Mouse (Mus musculus) kidney, postnatal 10 days (tissue): ENCODE measurements around the gene Pikfyve.

Experiments used
- DNase-seq: peaks from one replicate; pipeline ENCODE4 v3.0.0; 2021; ENCODE audit warnings: mixed read lengths

Gene Pikfyve

DNA sequence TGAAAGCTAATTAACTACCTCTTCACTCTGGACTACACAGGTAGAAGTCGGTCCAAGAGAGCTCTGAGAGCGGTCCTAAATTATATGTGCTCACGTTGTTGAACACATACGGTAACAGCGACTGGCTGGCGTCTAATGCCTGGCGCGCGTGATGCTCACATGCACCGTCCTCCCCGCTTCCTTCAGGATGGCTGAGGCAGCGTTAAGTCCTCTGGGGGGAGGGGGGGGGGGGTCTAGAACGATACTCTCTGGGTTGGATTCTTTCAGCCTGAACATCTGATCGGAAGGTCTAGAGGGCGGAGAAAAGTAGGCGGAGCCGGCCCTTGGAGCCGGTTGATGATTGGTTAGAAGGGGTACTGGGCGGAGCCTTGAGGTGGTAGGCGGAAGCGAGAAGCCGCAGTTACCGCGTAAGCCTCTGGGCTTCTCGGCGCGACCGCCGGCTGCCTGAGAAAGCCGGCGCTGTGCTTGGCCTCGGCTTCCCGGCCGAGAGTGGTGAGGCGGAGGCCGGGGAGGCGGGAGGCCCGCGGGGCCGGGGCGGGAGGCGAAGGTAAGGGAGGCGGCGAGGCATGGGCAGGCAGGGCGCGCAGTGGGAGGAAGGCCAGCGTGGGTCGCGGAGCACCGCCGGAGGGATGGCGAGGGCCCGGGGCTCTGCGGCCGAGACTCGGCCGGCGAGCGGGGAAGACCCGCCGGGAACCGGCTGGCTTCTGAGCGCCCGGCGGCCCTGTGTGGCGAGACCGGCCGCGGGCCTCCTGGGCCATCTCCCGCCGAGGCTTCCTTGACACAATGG is at the start of gene Pikfyve, which contains the start of gene Idh1:
TSS of gene Pikfyve (plus strand) at position 397 of the 787 bp plus-strand sequence.
TSS of gene Idh1 (minus strand) at position 214 of the 787 bp plus-strand sequence.
- DNase-seq: peak; percentile 97

DNA sequence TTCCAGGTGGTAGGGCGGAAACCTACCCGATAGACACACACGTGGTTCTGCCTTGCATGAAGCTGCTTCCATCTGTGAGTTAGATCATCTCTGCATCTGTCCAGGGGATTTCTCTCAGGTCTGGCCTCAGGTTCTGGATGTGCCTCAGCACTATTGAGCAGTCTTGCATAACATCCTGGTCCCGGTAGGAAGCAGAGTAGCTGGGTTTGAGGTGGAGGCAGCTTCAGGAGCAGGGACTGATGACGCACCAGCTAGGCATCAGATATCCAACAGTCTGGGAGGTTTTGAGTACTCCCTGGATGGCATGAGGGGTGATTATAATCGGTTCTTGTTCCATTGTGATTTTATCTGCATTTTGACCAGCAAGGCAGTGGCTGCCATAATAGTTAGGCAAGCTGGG is 48.9 kb upstream of the Pikfyve start:
- no peak for DNase-seq

DNA sequence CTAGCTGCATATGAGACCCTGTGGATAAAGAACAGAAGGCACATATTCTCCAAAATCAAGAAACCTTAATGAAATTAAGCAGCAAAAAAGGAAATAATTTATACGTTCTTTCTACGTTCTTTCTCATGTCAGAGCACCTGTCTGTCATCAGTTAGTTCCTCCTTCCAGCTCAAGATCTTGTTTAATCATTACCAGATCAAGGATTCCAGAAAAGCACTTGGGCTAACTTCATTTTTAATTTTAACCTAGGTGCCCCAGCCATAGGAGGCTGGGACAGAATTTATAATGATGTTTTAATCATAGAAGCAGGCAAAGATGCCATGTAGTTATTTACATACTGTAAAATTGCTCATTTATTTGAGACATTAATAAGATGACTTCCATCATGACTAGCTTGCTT is 41.7 kb upstream of the Pikfyve start:
- DNase-seq: no peak

DNA sequence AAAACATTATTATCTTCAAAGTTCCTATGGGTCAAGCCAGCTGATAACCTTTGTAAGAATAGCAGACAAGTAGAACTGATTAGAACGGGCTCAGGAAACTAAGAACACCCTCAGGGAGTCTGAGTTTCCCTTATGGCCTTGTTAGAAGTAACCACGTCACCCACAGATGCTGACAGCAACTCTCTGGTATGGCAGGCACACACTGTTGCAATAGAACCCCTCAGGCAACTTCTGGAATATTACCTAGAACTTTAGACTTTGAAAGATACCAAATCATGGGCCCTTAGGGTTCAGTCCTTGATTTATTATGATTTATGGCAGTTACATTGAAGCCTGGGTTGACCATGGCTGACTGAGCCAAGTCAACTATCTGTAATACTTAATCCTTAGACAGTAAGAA is 39.9 kb upstream of the Pikfyve start:
- no peak for DNase-seq

DNA sequence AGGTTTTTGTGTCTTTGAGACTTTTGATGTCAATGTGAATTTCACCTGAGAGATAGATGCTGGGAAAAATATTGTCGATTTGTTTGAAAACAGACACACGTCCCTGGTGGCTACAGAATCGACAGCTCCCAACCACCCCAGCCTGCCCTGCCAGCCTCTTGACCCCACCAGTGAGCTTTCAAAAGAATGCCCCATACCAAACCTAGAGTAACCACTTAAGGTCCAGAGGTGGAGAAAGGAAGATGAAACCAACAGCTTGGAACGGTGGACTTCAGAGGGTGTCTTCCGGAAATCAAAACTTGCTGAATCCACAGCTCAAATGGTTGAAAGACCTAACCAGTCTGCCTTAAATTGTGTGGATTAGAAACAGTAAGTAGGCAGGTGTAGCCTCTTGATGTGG is 39.2 kb upstream of the Pikfyve start:
- DNase-seq: no peak

DNA sequence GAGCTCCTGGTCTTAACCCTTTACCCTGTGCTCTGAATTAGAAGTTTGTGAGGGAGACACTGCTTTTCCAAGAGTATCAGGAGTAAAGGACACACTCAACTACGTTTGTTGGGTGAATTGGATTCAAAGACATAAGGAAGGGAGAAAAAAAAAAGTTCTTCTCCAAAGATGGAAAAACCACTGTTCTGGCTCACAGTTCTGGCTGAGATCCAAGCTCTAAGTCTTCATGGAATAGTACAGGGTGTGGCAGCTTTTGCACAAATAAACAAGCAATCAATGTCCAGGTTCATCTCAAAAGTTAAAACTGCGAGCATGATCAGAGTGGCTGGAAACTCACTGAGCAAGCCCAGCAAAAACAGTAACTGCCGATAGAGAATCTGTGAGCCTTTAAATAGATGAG is 38.5 kb upstream of the Pikfyve start:
- DNase-seq: no peak

DNA sequence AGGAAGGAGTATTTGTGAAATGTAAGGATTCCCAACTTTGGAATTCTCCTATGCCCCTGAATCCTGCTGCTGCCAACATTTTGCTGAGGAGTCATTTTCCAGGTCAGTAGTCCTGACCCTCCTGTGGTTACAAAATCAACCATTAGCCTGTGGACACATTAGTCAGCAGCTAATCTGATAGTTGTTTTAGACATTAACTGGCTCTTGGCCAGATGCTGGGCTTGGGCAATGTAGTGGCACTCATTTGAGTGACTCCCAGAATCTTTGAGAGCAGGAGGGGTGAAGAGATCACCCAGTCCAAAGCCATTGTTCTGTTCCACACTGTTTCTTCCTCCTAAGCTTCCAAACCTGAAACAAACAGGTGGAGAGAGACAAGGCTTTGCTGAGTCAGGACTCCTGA is 31.7 kb upstream of the Pikfyve start:
- peak; percentile 79 for DNase-seq

DNA sequence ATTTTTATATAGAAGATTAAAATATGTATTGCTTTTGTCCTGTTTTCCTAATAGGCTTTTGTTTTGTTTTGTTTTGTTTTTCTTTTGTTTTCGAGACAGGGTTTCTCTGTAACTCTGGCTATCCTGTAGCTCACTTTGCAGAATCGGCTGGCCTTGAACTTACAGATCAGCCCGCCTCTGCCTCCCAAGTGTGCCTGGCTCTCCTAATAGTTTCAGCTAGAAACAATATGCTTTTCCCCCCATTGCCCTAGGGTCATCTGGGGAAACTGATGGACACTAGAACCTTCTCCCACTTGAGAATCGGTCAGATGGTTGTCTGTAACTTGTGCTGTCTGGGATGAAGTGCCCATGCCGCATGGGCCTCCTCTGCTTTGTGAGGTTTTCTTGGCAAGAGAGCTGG is 30.4 kb upstream of the Pikfyve start:
- no peak for DNase-seq

DNA sequence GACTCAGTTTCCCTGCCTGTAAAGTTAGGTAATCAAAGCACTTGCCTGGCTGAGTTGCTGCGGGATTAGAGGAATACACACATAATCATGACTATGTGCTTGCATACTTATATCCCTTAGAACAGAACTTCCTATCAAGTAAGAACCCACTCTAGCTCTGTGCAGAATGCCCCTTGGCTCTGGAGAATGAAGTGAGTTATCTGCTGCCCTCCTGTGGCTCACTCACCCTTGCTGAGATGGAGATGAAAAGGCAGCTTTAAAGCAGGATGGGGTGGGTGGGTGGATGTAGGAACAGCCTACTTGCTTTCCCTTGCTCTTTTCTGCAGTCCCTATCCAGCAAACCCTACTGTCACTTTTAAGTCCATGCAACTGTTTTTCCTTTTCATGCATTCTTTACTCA is 24.3 kb upstream of the Pikfyve start:
- peak; percentile 27 for DNase-seq

DNA sequence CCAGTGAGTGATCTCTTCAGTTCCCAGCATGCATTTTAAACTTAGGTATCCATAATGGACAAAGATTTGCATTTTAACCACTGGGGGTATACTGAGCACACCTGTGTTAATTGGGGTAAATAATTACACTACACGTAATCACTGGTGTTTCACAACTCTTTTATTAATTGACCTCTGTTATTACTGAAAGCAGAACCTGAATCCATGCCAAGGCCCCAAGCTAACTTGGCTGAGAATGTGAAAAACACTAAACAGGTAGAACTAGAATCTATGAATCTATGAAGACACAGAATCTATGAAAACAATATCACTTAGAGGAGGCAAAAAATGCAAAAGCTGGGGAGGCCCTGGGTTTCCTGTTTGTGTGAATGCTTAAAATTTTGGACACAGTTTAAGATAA is 19.0 kb upstream of the Pikfyve start:
- no peak for DNase-seq

DNA sequence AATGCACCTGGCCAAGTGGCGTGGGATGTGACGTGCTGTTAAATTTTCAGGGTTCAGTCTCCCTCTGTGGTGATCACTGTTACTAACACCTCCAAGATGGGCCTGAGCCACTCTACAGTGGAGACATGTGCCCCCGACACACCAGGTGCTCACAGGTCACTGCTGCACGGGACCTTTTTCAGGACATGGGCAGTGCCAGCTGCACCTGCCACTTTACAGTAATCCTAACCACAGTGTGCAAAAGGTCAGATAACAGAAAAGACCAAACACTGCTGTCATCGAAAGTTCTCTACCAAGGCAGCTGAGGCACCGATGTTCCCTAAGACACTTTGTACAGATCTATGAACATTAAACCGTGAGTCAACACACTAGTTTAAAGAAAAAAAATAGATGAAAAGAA is 16.9 kb upstream of the Pikfyve start:
- no peak for DNase-seq

DNA sequence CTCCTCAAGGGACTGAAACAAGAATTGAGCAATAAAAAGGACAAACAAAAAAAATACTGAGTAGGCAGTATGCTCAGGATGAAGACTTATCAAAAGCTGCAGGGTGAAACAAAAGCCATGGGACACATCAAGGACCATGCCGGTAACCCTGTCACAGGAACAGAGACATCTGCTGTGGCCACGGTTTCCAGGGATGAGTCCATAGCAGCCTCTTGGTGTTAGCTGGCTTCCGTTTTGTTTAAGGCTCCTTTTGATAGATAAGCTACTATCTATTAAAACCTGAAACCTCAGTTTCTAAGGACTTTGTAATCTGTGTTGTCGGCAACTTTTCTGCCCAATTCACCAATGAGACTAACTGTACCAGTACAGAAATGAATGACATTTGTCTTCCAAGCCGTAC is 16.5 kb upstream of the Pikfyve start:
- no peak for DNase-seq

DNA sequence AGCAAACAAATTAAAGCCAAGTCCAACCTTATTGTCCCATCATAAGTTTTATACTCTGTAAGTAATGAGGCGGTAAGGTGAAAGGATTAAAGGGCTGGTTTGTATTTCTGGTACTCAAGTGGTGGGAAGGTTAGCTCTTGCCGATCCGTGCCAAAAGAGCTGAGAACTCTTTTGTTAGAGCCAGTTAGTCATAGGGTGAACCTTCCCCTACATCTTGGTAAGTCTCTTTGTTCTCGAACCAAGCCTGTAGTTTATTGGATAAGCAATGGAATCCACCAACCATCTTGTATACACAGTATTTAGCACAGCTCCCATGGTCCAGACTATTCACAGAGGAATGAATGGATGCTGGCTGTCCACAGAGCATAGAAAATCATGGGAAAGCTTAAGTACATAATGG is 14.9 kb upstream of the Pikfyve start:
- DNase-seq: no peak

DNA sequence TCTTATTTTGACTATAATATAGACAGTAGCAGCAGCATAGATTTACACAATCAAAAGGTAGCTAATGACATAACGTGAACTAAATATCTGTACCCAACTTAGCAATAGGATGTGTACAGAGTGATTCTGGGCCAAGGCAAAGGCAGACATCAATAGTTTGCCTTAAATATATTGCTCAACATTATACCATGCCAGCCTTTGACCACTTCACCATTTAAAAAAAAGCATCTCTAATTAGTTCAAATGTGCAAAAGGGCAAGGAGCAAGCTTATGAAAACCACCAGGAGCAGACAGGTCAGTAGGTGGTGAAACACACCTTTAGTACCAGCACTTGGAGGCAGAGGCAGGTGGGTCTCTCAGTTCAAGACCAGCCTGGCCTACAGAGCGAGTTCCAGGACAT is 12.8 kb upstream of the Pikfyve start:
- DNase-seq: no peak

DNA sequence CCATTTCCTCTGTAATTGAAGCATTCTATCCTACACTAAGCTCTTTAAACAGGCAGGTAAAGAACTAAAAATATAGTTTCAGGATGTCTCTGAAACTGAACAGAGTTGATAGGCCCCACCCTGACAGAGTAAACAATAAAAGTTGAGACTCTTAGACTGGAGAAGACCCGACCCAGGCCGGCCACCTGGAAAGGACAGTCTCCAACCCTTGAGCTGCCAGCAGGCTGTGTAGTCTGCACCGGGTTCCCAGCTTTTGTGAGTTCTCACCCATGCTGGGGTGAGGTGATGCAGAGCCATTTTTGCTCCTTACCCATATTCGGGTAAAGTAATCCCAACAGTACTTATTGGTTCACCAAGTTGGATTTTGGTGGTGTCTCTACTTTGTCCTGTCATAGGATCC is 10.3 kb upstream of the Pikfyve start:
- DNase-seq: no peak

DNA sequence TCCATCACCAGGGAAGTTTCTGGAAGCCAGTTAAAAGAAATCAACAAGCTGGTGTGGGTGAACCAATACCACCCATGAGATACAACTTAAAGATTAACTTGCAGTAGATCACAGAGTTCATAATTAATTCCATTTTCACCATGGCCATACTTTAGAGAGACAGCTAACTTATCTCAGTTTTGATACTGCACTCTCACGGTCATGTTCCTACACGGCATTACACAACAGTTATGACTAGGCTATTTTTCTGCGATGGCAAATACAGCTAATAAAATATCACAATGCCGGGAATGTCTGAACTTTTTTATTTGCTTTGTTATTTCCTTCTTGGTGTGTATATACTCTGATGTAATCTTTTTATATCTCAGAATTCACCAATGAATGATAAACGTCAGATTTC is 9.6 kb upstream of the Pikfyve start:
- DNase-seq: no peak

DNA sequence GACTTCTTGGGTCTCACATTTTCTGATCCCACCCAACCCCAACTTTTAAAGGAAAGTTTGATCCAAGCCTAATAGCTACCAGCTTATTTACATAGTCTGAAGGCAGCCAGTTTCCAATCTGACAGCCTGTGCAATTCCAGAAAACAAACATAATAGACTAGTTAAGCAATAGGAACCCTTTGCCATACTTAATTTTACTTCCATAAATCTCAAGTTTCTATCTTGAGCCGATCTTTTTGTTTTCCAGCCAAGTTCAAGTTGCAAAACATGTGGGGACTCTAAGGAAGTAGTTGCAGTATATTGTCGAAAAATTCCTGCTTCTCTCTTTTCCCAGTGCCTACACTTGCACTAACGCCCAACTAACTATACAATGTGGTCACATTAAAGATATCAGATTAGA is 9.0 kb upstream of the Pikfyve start:
- no peak for DNase-seq

DNA sequence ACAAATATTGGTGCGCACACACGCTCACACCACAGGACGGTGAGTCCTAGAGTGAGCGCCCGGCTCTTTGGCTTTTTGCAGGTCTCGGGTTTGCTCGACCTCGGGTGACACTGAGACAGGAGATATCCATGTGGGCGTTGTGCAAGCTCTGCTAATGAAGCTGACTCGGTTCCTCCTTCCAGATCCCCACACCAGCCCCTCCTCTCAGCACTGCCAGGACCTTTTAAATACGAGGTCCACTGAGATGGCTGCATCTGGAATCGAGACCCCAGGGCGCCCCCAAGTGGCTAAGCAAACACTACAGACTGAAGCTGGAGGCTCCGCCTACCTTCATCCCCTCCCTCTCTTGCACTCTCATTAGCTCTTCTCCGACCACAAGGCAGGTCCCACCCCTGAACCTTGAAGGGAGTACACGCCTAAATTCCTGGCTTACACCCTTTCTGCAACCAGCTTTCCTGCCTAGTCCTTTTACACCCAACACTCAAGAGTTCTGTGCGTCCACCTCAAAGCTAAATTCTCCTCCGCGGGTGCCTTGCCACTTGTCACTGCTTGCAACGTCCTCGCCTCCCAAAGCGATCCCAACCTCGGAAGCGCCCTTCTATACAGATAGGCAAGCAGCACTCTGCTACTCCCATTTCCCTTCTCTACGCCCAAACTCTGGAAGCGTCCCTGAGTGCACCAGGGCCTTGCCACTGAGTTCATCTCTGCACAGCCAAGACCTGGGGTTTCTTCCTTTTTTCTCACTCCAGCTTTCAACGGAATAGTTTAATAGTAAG is 8.2 kb upstream of the Pikfyve start:
- peak; percentile 96 for DNase-seq

DNA sequence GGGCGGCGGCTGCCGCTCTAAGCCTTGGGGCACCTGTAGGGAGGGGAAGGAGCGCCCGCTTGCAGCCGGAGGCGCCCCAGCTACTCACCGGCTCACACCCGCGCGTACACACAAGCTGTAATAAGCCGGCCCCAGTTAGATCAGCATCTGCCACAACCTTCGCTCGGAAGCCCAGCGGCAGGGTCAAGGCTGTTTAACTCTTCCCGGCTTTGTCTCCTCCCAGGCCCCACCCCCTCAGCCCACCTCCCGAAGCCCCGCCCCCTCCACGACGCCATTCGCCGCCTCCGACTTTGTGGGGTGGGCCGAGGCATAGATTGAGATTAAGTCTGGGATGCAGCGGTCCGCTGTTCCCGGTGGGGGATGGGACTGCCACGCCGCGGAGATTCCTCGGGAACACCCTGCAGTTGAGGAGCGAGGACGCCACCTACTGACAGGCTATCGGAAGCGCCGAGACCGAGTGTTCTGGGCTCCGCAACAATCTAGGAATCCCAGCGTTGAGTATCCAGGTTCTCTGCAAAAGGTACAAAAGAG is 7.5 kb upstream of the Pikfyve start:
- peak; percentile 99 for DNase-seq

DNA sequence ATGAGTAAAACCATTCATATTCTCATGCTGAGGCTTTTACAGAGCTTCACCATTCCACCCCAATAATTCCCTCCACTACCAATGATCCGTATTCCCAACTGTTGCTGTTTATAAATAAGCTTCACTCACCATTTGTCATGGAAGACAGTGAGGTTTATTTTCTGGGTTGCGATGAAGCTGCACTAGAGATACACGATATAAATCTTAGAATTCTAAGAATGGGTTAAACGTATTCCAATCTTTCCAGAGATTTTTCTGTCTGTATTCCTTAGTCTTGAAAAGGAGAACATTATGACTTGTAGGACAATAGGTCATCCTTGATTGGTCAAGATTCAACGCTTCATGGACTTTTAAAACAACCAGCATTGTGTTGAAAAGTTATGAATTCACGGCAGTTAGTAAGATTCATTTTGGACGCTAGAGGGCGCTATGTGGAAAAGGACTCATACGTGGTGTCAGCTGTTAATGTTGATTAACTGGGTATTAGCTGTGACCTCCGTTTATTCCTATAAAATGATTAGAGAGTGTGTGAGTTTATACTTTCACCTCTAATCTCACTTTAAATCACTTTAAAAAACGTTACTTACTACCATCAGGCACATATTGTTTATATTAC is 6.7 kb upstream of the Pikfyve start:
- peak; percentile 79 for DNase-seq

DNA sequence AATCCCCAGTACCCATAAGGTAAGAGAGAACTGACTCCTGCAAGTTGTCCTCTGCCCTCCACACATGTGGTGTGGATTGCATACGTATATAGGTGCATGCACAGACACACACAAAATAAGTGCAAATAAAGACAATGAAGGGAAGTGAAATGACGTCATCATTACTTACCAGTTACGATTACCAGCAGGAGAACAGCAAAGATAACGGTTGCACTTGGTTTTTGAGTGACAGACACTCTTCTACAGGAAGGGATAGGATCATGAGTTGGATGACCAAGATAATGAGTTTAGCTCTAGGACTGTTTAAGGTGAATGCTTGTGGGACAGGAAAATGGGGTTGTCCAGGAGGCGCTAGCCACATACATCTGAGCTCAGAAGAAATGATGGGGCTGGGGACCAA is 5.0 kb upstream of the Pikfyve start:
- no peak for DNase-seq

DNA sequence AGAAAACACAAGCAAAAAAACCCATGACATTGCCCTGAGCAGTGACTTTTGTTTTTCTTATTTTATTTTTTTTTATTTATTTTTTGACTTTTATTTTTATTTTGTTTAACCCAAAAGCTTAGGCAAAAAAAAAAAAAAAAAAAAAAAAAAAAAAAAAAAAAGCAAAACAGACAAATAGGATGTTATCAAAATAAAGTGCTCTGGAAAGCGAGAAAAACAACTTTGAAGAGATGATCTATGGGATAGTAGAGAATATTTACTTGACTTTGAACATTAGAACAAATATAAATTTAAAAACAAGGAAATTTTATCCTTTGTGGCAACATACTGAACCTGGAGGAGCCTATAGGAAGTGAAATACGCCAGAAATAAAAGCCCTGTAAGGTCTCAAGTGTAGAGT is 2.5 kb upstream of the Pikfyve start:
- no peak for DNase-seq

DNA sequence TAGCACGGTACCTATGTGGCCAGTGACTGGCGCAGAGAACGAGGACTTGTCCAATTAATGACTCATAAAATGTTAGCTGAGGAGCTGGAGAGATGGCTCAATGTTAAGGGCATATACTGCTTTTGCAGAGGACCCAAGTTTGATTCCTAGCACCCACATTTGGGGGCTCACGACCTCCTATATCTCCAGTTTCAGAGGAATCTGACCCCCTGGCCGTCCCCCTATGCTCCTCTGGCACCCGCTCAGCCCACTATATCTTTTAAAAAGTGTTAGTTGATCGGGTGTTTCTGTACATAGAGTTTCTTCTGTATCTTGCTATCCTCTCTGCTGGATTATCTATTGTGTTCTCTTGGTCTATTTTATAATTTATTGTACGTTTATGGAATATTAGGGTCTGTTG is 1.5 kb upstream of the Pikfyve start:
- DNase-seq: no peak
